Mouse (Mus musculus) spleen, adult 2 months (tissue): ENCODE measurements around the gene Rab37.

Source experiments
- CTCF ChIP-seq: fragments of 200-500 bp; IDR thresholded peaks from 2 replicates; pipeline ENCODE4 v1.5.1; 2011; ENCODE audit warnings: mild to moderate bottlenecking, inconsistent platforms; ENCODE audit not compliant: insufficient read depth, insufficient read length, insufficient replicate concordance; ENCODE audit errors: extremely low read depth
- POLR2A ChIP-seq: fragments of 200-500 bp; IDR thresholded peaks from 2 replicates; pipeline ENCODE4 v1.6.1; 2011; ENCODE audit warnings: low read depth, low read length, inconsistent platforms

DNA sequence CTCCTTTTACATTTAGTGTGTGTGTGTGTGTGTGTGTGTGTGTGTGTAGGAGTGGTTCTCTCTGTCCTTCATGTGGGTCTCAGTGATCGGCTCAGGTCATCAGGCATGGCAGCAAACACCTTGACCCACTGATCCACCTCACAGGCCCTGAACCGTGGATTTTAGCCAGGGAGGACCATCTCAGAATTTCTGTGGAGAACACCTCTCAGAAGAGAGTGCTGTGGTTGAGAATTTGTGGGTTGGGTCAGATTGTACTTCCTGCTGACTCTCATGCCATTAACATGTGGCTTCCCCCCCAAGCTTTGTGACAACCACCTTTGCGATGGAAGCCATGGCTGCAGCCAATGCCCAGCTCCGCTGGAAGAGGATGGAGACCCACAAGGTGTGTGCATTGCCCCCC is 109.3 kb downstream of the Rab37 start:
- TF ChIP-seq CTCF (no peak), POLR2A (no peak)
